Mouse (Mus musculus): ENCODE measurements around the gene Rhbdd2.

Rhbdd2 gene

GRCm38 (mm10) chr5:135643869-135644268, 11.5 kb downstream of the Rhbdd2 start:
- no peak for DNase-seq (ENCODE audit: extremely low read depth, low read depth, low spot score)

GRCm38 (mm10) chr5:135645330-135645729, 12.9 kb downstream of the Rhbdd2 start:
- DNase-seq (ENCODE audit: extremely low read depth, low read depth, low spot score): no peak

- no peak for DNase-seq (ENCODE audit: extremely low read depth, low read depth, low spot score)
These were observed 13.6 kb downstream of the Rhbdd2 start for GRCm38 (mm10) chr5:135646038-135646437.

- no peak for DNase-seq (ENCODE audit: extremely low read depth, low read depth, low spot score)
These were observed 16.3 kb downstream of the Rhbdd2 start for GRCm38 (mm10) chr5:135648461-135649308.

- no peak for DNase-seq (ENCODE audit: extremely low read depth, low read depth, low spot score)
These were observed 16.9 kb downstream of the Rhbdd2 start for GRCm38 (mm10) chr5:135649309-135649633.

- DNase-seq (ENCODE audit: extremely low read depth, low read depth, low spot score): no peak
These were observed 19.1 kb downstream of the Rhbdd2 start for GRCm38 (mm10) chr5:135651536-135651935.

GRCm38 (mm10) chr5:135653209-135653608, 20.8 kb downstream of the Rhbdd2 start:
- DNase-seq (ENCODE audit: extremely low read depth, low read depth, low spot score): no peak

GRCm38 (mm10) chr5:135656046-135656445, 23.6 kb downstream of the Rhbdd2 start:
- no peak for DNase-seq (ENCODE audit: extremely low read depth, low read depth, low spot score)

GRCm38 (mm10) chr5:135657128-135657527, 24.7 kb downstream of the Rhbdd2 start:
- no peak for DNase-seq (ENCODE audit: extremely low read depth, low read depth, low spot score)

GRCm38 (mm10) chr5:135657703-135658373, 25.4 kb downstream of the Rhbdd2 start:
- no peak for DNase-seq (ENCODE audit: extremely low read depth, low read depth, low spot score)

- DNase-seq (ENCODE audit: extremely low read depth, low read depth, low spot score): no peak
These were observed 27.5 kb downstream of the Rhbdd2 start for GRCm38 (mm10) chr5:135659956-135660355.

GRCm38 (mm10) chr5:135660535-135660934, 28.1 kb downstream of the Rhbdd2 start:
- no peak for DNase-seq (ENCODE audit: extremely low read depth, low read depth, low spot score)

GRCm38 (mm10) chr5:135666890-135667289, 34.5 kb downstream of the Rhbdd2 start:
- DNase-seq (ENCODE audit: extremely low read depth, low read depth, low spot score): no peak

- DNase-seq (ENCODE audit: extremely low read depth, low read depth, low spot score): no peak
These were observed 35.7 kb downstream of the Rhbdd2 start for GRCm38 (mm10) chr5:135668071-135668470.

GRCm38 (mm10) chr5:135669741-135670275, 37.4 kb downstream of the Rhbdd2 start, which contains the start of gene Por:
Por (plus strand) TSS chr5:135670033.
- no peak for DNase-seq (ENCODE audit: extremely low read depth, low read depth, low spot score)

GRCm38 (mm10) chr5:135670881-135671280, 38.5 kb downstream of the Rhbdd2 start:
- DNase-seq (ENCODE audit: extremely low read depth, low read depth, low spot score): no peak

- DNase-seq (ENCODE audit: extremely low read depth, low read depth, low spot score): no peak
These were observed 40.1 kb downstream of the Rhbdd2 start for GRCm38 (mm10) chr5:135672509-135672908.

GRCm38 (mm10) chr5:135672980-135673379, 40.6 kb downstream of the Rhbdd2 start:
- no peak for DNase-seq (ENCODE audit: extremely low read depth, low read depth, low spot score)

GRCm38 (mm10) chr5:135674349-135674775, 41.9 kb downstream of the Rhbdd2 start:
- DNase-seq (ENCODE audit: extremely low read depth, low read depth, low spot score): no peak

- no peak for DNase-seq (ENCODE audit: extremely low read depth, low read depth, low spot score)
These were observed 42.4 kb downstream of the Rhbdd2 start for GRCm38 (mm10) chr5:135674821-135675220.

GRCm38 (mm10) chr5:135676696-135677095, 44.3 kb downstream of the Rhbdd2 start:
- no peak for DNase-seq (ENCODE audit: extremely low read depth, low read depth, low spot score)

- DNase-seq (ENCODE audit: extremely low read depth, low read depth, low spot score): no peak
These were observed 44.8 kb downstream of the Rhbdd2 start for GRCm38 (mm10) chr5:135677251-135677650.

Data from fat pad, adult 2 months (tissue).